ENCODE assay signal across 11 mouse cellular contexts in genomic region chr5:51125091-51125490, GRCm38 (mm10).
"Had no signal": no experiment of that assay in that cellular context is flagged by ENCODE, and none has a peak within 500 bp of the region (broad histone marks: within the 10 kb centered on the region; RNA-seq: fewer than 3 reads in every experiment).

No protein-coding gene starts in this region.

- DNase-seq: kidney, adult 8-10 months; kidney, postnatal 25 days; liver; liver, embryonic 13.5 days; liver, postnatal 0 days; lung, postnatal 14 days; retina, postnatal 1 day; right cerebral cortex, postnatal 4 days; spleen, adult 18-20 months; thymus, adult 2 months; thymus, postnatal 25 days had no signal
